In genomic region chr15:32496880-32497279, GRCm38 (mm10) we compare ENCODE assay signal across 21 mouse cellular contexts.
DNase-seq lines count a peak whose midpoint lies in the region; ATAC-seq and TF ChIP-seq lines count a peak whose summit lies in the region.
"Had no signal": no experiment of that assay in that cellular context is flagged by ENCODE, and none has a peak within 500 bp of the region (broad histone marks: within the 10 kb centered on the region; RNA-seq: fewer than 3 reads in every experiment).

No protein-coding gene starts in this region.

- no peaks in the 10 kb centered on the region for H3K9me3 ChIP-seq in liver, postnatal 0 days (ENCODE audit: low read length)
- H3K9me3 ChIP-seq: heart, embryonic 13.5 days; hindbrain, embryonic 12.5 days; lung, embryonic 15.5 days; midbrain, embryonic 13.5 days had no signal

- no peak for TF ChIP-seq POLR2A in liver, adult 2 months (IDR thresholded peaks at IDR 0.05; ENCODE audit: extremely low read depth, insufficient read depth, low read length)

- no peak for ATAC-seq in liver, postnatal 0 days
- ATAC-seq: activated CD4-positive, CD25-positive, alpha-beta regulatory T cell, adult 4 months; midbrain, embryonic 13.5 days had no signal

- no peaks in the 10 kb centered on the region for H3K4me1 ChIP-seq in liver, adult 2 months (ENCODE audit: control insufficient read depth, insufficient read depth, low read length)
- H3K4me1 ChIP-seq in liver, postnatal 0 days (ENCODE audit: insufficient read depth), result no peaks in the 10 kb centered on the region
- H3K4me1 ChIP-seq: hindbrain, embryonic 12.5 days; megakaryocyte, embryonic 14.5 days; midbrain, embryonic 13.5 days had no signal

- no peaks in the 10 kb centered on the region for H3K36me3 ChIP-seq in liver, adult 2 months (ENCODE audit: control insufficient read depth, insufficient read depth, low read length)
- no peaks in the 10 kb centered on the region for H3K36me3 ChIP-seq in liver, postnatal 0 days (replicated peaks; ENCODE audit: insufficient read depth, low read length)
- H3K36me3 ChIP-seq: heart, embryonic 13.5 days; hindbrain, embryonic 12.5 days; lung, embryonic 15.5 days; midbrain, embryonic 13.5 days had no signal

- 39% methylated on average over 4 of the region's 4 CpGs for WGBS in liver, adult 2 months
- WGBS in liver, postnatal 0 days (ENCODE audit: insufficient replicate concordance), result 64% methylated on average over 4 of the region's 4 CpGs

- TF ChIP-seq CTCF in liver, adult 2 months (IDR thresholded peaks at IDR 0.05; ENCODE audit: low read depth, low read length), result no peak
- TF ChIP-seq CTCF in liver, postnatal 0 days (IDR thresholded peaks at IDR 0.05; ENCODE audit: low read depth), result no peak

- DNase-seq in liver, adult 2 months (ENCODE audit: extremely low read depth, low read depth, low spot score), result peak; percentile 2
- DNase-seq in liver, postnatal 0 days, result no peak
- peak; percentile 85 for DNase-seq in cerebellum, adult 11-12 months
- peak; percentile 86 for DNase-seq in cerebellum, adult 9-11 months
- DNase-seq in gonadal fat pad, adult 2 months (ENCODE audit: low read depth), result peak; percentile 56
- DNase-seq in kidney, postnatal 14 days, result no peak
- no peak for DNase-seq in heart, adult 9 months (ENCODE audit: low spot score in 2 of 2)
- DNase-seq: adrenal gland, postnatal 14 days; heart, postnatal 14 days; kidney, adult 2 months; kidney, postnatal 10 days; lung, postnatal 36 days; right cerebral cortex, postnatal 14 days had no signal

- no peak for TF ChIP-seq EP300 in liver, postnatal 0 days (IDR thresholded peaks at IDR 0.05; ENCODE audit: low read depth)

- H3K4me3 ChIP-seq in liver, adult 2 months (ENCODE audit: insufficient read depth, low read depth, low read length), result no peak overlapping the region
- no peak overlapping the region for H3K4me3 ChIP-seq in liver, postnatal 0 days (ENCODE audit: low read depth, low read length)
- H3K4me3 ChIP-seq: heart, embryonic 13.5 days; hindbrain, embryonic 12.5 days; layer of hippocampus, adult 2 months; lung, embryonic 15.5 days; megakaryocyte, embryonic 14.5 days; midbrain, embryonic 13.5 days had no signal

- no peak overlapping the region for H3K9ac ChIP-seq in liver, adult 2 months (ENCODE audit: low read depth, low read length)
- no peak overlapping the region for H3K9ac ChIP-seq in liver, postnatal 0 days (replicated peaks)
- H3K9ac ChIP-seq: heart, embryonic 13.5 days; hindbrain, embryonic 12.5 days; liver, embryonic 14.5 days; lung, embryonic 15.5 days; midbrain, embryonic 13.5 days had no signal

- H3K27ac ChIP-seq in liver, adult 2 months (replicated peaks; ENCODE audit: insufficient read depth, low read depth, low read length), result no peak overlapping the region
- H3K27ac ChIP-seq in liver, postnatal 0 days (ENCODE audit: low read depth), result no peak overlapping the region
- H3K27ac ChIP-seq: heart, embryonic 13.5 days; hindbrain, embryonic 12.5 days; layer of hippocampus, adult 2 months; liver, embryonic 14.5 days; lung, embryonic 15.5 days; midbrain, embryonic 13.5 days had no signal

- no peaks in the 10 kb centered on the region for H3K79me2 ChIP-seq in liver, adult 2 months (ENCODE audit: control insufficient read depth, insufficient read depth, low read length)

- no peak overlapping the region for H3K4me2 ChIP-seq in liver, postnatal 0 days (ENCODE audit: low read depth, low read length)
- H3K4me2 ChIP-seq: heart, embryonic 13.5 days; hindbrain, embryonic 12.5 days; lung, embryonic 15.5 days; midbrain, embryonic 13.5 days had no signal

- H3K27me3 ChIP-seq in liver, adult 2 months (ENCODE audit: control insufficient read depth, insufficient read depth, low read length), result no peaks in the 10 kb centered on the region
- H3K27me3 ChIP-seq in liver, postnatal 0 days (ENCODE audit: insufficient read depth, low read length), result no peaks in the 10 kb centered on the region
- H3K27me3 ChIP-seq: heart, embryonic 13.5 days; hindbrain, embryonic 12.5 days; lung, embryonic 15.5 days; megakaryocyte, embryonic 14.5 days; midbrain, embryonic 13.5 days had no signal

Comparison
In these comparisons a context has a peak if more than half of its experiments do, and no peak if none do; other contexts are left out.
1. DNase-seq: peak in liver, adult 2 months (single experiment), cerebellum, adult 11-12 months (single experiment), cerebellum, adult 9-11 months (single experiment) and gonadal fat pad, adult 2 months (single experiment); none in liver, postnatal 0 days (single experiment), kidney, postnatal 14 days (single experiment) and heart, adult 9 months (0 of 2).